Mouse (Mus musculus): ENCODE measurements around the gene Aff2.

DNA sequence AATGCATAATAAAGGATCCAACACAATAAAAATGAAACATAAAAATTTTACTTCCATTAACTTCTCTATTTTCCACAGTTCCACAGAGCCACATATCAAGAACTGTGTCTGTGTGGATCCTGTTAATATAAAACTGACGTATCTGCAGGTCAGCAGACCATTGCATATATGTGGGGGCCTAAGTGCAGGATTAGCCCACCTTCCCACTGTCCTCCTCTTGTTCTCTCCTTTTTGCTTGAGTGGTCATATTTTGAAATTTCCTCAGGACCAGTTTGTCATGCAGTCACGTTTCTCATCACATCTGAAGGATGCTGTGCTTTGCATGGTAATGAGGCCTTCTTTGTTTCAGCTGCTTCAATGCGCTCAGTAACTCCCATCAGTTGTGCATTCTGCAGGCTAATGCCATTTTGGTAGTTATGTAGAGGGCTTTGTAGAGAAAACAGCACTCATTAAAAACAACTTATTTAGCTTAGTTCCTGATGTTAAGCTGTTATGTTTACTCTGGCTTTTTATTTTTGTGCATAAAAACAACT lies 306.1 kb downstream of the Aff2 start:
- TF ChIP-seq CTCF (IDR thresholded peaks at IDR 0.05) = no peak
- TF ChIP-seq EP300 (IDR thresholded peaks at IDR 0.05; ENCODE audit: insufficient read depth, low read depth, low read length) = no peak
- no peak for TF ChIP-seq POLR2A (IDR thresholded peaks at IDR 0.05; ENCODE audit: insufficient read depth, low read depth, low read length)

Data from heart, adult 2 months (tissue).